Mouse (Mus musculus): ENCODE data around the gene Tcl1b3. TPM values are rescaled to one million over a fixed set of nuclear protein-coding genes. Genes with fewer than 3 reads are reported as not detected.
"Not testable (repeated sequence)": the region's sequence is repeated elsewhere in the genome, so short reads cannot be mapped to it uniquely, and the experiment has no call there.

The Tcl1b3 gene
- polyA plus RNA-seq, 1 experiment from 2014 or later: not detected

DNA sequence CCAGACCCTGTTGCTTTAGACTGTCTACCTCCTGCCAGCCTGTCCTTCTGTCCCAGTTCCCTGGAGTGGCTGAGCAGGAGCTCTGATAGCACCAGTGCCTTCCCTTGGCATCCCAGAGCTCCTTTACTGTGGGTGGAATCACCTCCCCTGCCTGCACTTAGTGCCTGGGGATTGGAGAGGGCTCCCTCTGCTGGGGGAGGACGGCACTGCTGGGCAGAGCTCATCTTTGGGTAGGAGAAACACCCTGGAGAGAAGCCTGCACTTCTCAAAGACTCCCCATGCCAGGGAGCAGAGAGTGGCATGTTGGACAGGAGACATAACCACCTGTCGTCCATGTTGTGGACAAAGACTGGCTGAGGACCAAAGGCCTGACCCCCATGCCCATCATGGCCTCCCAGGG lies 16.5 kb upstream of the Tcl1b3 start:
- H3K4me2 ChIP-seq (ENCODE audit: low read depth, low read length); H3K9me3 ChIP-seq (ENCODE audit: control insufficient read depth, low read length); H3K27me3 ChIP-seq (replicated peaks; ENCODE audit: control insufficient read depth, insufficient read depth, low read length); H3K4me3 ChIP-seq (ENCODE audit: low read depth, low read length); H3K4me1 ChIP-seq (ENCODE audit: control insufficient read depth, insufficient read depth, low read length); H3K36me3 ChIP-seq (ENCODE audit: control insufficient read depth, insufficient read depth, low read length); H3K27ac ChIP-seq (replicated peaks; ENCODE audit: low read depth, low read length); ATAC-seq (ENCODE audit: low read depth); DNase-seq (ENCODE audit: low spot score); H3K9ac ChIP-seq (ENCODE audit: low read depth, low read length): not testable (repeated sequence)
- WGBS: 41% methylated on average over 2 of the region's 2 CpGs

DNA sequence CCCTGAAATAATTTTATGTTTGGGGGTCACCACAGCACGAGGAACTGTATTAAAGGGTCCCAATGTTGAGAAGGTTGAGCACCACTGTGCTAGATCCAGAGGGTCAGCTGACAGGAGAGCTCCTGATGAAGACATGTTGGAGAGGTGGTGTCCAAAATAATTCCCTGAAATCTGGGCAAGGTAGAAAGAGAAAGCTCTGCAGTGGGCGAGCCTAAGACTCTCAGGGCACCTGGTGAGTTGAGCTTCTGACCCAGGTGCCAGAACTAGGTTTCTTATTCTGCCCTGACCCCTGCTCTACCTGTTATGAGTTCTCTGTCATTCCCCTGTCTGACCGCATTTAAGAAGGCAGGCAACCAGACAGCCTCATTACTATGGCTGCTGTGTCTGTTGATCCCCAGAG lies 14.8 kb upstream of the Tcl1b3 start, which contains the start of gene Tcl1b5:
Tcl1b5 (plus strand) TSS at position 301 of the 400 bp plus-strand sequence.
- ATAC-seq (ENCODE audit: low read depth); H3K27ac ChIP-seq (replicated peaks; ENCODE audit: low read depth, low read length); H3K4me3 ChIP-seq (ENCODE audit: low read depth, low read length); H3K36me3 ChIP-seq (ENCODE audit: control insufficient read depth, insufficient read depth, low read length); DNase-seq (ENCODE audit: low spot score); H3K4me2 ChIP-seq (ENCODE audit: low read depth, low read length); H3K4me1 ChIP-seq (ENCODE audit: control insufficient read depth, insufficient read depth, low read length); H3K9me3 ChIP-seq (ENCODE audit: control insufficient read depth, low read length); H3K9ac ChIP-seq (ENCODE audit: low read depth, low read length); H3K27me3 ChIP-seq (replicated peaks; ENCODE audit: control insufficient read depth, insufficient read depth, low read length): not testable (repeated sequence)
- WGBS: 58% methylated on average over 3 of the region's 3 CpGs

DNA sequence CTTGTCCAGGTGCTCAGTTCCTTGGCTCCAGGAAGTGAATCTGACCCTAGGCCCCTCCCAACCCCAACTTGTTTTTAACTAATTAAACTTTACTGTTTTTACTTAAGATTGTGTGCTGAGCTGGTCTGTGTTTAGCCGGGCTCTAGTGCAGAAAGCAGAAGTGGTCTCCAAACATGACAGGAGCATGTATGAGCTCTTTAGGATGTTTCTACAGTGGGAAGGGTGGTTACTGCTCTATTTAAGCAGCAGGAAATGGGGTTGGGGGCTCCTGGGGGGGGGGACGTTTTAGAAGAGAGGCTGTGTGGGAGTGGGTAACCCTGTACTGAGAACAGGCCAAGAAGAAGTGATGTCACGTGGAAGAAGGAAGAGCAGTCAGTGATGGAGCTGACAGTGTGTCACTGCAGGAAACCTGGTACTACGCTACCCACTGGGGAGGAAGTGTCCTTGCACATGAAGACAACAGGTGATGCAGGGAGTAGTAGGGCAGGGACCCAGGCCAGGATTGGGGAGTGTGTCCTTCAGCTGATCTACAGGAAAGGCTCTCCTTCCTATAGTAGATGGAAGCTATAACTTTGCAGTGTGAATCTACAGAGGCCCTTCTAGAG lies 9.7 kb upstream of the Tcl1b3 start:
- not testable (repeated sequence) for H3K27me3 ChIP-seq (replicated peaks; ENCODE audit: control insufficient read depth, insufficient read depth, low read length); H3K4me3 ChIP-seq (ENCODE audit: low read depth, low read length); H3K36me3 ChIP-seq (ENCODE audit: control insufficient read depth, insufficient read depth, low read length); H3K4me1 ChIP-seq (ENCODE audit: control insufficient read depth, insufficient read depth, low read length); DNase-seq (ENCODE audit: low spot score); H3K9me3 ChIP-seq (ENCODE audit: control insufficient read depth, low read length); H3K9ac ChIP-seq (ENCODE audit: low read depth, low read length); H3K4me2 ChIP-seq (ENCODE audit: low read depth, low read length); H3K27ac ChIP-seq (replicated peaks; ENCODE audit: low read depth, low read length); ATAC-seq (ENCODE audit: low read depth)
- 78% methylated on average over 4 of the region's 4 CpGs for WGBS

DNA sequence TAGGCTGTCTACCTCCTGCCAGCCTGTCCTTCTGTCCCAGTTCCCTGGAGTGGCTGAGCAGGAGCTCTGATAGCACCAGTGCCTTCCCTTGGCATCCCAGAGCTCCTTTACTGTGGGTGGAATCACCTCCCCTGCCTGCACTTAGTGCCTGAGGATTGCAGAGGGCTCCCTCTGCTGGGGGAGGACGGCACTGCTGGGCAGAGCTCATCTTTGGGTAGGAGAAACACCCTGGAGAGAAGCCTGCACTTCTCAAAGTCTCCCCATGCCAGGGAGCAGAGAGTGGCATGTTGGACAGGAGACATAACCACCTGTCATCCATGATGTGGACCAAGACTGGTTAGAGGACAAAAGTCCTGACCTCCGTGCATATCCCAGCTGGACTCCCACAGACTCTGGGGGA lies 1.9 kb upstream of the Tcl1b3 start:
- not testable (repeated sequence) for H3K4me3 ChIP-seq (ENCODE audit: low read depth, low read length); DNase-seq (ENCODE audit: low spot score); H3K4me2 ChIP-seq (ENCODE audit: low read depth, low read length); ATAC-seq (ENCODE audit: low read depth); H3K27ac ChIP-seq (replicated peaks; ENCODE audit: low read depth, low read length); H3K9me3 ChIP-seq (ENCODE audit: control insufficient read depth, low read length); H3K9ac ChIP-seq (ENCODE audit: low read depth, low read length); H3K36me3 ChIP-seq (ENCODE audit: control insufficient read depth, insufficient read depth, low read length); H3K27me3 ChIP-seq (replicated peaks; ENCODE audit: control insufficient read depth, insufficient read depth, low read length); H3K4me1 ChIP-seq (ENCODE audit: control insufficient read depth, insufficient read depth, low read length)
- WGBS: 39% methylated on average over 2 of the region's 2 CpGs

DNA sequence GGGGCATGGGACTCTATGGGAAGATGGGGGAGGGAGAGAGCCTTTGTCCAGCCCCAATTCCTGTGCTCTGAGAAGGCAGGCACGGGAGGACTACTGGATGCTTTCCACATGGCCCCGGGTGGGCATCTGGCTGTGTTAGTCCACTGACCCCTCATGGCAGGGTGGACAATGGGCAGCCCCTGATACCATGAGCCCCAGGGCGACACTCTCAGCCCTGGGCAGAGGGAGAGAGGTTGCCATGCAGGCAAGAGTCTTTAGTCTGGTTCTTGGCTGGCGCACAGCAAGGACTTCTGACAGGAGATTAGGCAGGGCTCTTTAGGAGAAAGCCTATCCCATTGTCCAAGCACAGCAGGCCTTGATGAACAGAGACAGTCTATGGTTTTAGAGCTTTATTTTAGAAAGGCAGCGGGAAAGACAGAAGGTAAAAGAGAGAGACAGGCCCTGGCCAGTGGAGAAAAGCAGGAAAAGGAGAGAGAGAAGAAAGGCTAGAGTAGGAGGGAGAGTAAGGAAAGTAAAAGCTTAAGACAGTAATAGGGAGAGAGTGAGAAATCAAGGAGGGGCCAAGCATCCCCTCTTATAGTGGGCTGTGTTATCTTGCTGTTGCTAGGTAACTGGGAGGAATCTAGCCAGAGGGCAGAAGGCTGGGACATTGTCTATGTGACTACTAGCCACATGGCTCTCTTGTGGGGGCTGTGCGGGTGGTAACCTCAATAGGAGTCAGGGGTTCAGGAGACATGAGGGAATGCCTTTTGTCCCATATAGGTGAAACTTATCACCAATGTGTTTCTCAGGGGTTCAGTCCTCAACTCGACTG lies 9.0 kb downstream of the Tcl1b3 start:
- H3K9me3 ChIP-seq (ENCODE audit: control insufficient read depth, low read length); H3K9ac ChIP-seq (ENCODE audit: low read depth, low read length); H3K27ac ChIP-seq (replicated peaks; ENCODE audit: low read depth, low read length); H3K27me3 ChIP-seq (replicated peaks; ENCODE audit: control insufficient read depth, insufficient read depth, low read length); ATAC-seq (ENCODE audit: low read depth); DNase-seq (ENCODE audit: low spot score); H3K36me3 ChIP-seq (ENCODE audit: control insufficient read depth, insufficient read depth, low read length); H3K4me2 ChIP-seq (ENCODE audit: low read depth, low read length); H3K4me1 ChIP-seq (ENCODE audit: control insufficient read depth, insufficient read depth, low read length); H3K4me3 ChIP-seq (ENCODE audit: low read depth, low read length): not testable (repeated sequence)
- 44% methylated on average over 7 of the region's 7 CpGs for WGBS

DNA sequence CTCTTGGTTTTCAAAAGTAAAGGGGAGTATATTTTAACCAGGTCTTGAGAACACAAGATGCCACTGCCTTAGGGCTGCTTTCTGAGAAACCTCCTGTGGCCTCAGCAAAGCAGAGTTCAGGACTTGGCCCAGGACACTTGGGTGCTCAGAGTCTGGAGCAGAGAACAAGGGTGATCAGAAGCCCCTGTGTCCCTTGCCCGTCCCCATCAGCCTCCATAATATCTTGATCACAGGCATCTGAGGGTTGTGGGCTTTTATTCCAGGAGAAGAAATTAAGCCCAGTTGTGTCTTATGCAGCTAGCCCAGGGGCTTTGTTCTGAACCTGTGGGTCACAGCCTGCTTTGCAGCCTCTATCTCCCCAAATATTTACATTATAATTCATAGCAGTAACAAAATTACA lies 10.8 kb downstream of the Tcl1b3 start, which contains the start of gene Tcl1b4:
Tcl1b4 (plus strand) TSS at position 301 of the 400 bp plus-strand sequence.
- not testable (repeated sequence) for H3K4me3 ChIP-seq (ENCODE audit: low read depth, low read length); H3K36me3 ChIP-seq (ENCODE audit: control insufficient read depth, insufficient read depth, low read length); H3K4me2 ChIP-seq (ENCODE audit: low read depth, low read length); H3K4me1 ChIP-seq (ENCODE audit: control insufficient read depth, insufficient read depth, low read length); ATAC-seq (ENCODE audit: low read depth); H3K9me3 ChIP-seq (ENCODE audit: control insufficient read depth, low read length); H3K27ac ChIP-seq (replicated peaks; ENCODE audit: low read depth, low read length); DNase-seq (ENCODE audit: low spot score); H3K27me3 ChIP-seq (replicated peaks; ENCODE audit: control insufficient read depth, insufficient read depth, low read length); H3K9ac ChIP-seq (ENCODE audit: low read depth, low read length)
- 71% methylated on average over 1 of the region's 1 CpGs for WGBS

DNA sequence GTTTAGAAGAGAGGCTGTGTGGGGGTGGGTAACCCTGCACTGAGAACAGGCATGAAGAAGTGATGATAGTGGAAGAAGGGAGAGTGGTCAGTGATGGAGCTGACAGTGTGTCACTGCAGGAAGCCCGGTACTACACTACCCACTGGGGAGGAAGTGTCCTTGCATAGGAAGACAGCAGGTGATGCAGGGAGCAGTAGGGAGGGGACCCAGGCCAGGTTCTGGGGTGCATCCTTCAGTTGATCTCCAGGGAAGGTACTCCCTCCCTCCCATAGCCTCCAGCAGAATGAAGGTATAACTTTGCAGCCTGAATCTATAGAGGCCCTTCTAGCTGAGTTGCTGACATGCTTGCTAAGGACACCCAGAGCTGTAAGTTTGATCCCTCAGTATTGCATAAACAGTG lies 16.2 kb downstream of the Tcl1b3 start:
- Histone ChIP-seq H3K4me2 (ENCODE audit: low read depth, low read length) (no peak overlapping the region), H3K27me3 (replicated peaks; ENCODE audit: control insufficient read depth, insufficient read depth, low read length) (no peaks in the 10 kb centered on the region), H3K9me3 (ENCODE audit: control insufficient read depth, low read length) (no peaks in the 10 kb centered on the region), H3K9ac (ENCODE audit: low read depth, low read length) (no peak overlapping the region), H3K36me3 (ENCODE audit: control insufficient read depth, insufficient read depth, low read length) (no peaks in the 10 kb centered on the region), H3K4me3 (ENCODE audit: low read depth, low read length) (no peak overlapping the region), H3K27ac (replicated peaks; ENCODE audit: low read depth, low read length) (no peak overlapping the region), H3K4me1 (ENCODE audit: control insufficient read depth, insufficient read depth, low read length) (no peaks in the 10 kb centered on the region)
- no peak for DNase-seq (ENCODE audit: low spot score)
- no peak for ATAC-seq (ENCODE audit: low read depth)
- WGBS: 60% methylated on average over 1 of the region's 1 CpGs

DNA sequence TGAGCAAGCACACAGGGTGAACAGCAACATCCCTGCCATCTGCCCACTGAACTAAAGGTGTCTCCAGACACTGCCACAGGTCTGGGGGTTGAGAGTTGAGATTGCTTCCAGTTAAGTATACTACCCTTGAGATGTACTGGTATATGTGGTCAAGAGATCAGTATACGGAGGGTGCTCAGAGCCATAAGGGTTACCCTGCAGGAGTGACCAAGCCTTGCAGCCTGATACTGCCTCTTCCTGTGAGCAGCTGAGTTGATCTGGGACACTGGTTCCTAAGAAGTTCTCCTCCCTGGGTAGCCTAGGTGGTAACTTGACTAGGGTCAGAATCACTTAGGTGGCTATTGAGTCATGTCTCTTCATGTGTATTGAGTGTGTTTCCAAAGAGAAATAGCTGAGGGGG lies 17.6 kb downstream of the Tcl1b3 start:
- Histone ChIP-seq H3K4me2 (ENCODE audit: low read depth, low read length) (no peak overlapping the region), H3K27me3 (replicated peaks; ENCODE audit: control insufficient read depth, insufficient read depth, low read length) (no peaks in the 10 kb centered on the region), H3K4me3 (ENCODE audit: low read depth, low read length) (no peak overlapping the region), H3K9ac (ENCODE audit: low read depth, low read length) (no peak overlapping the region), H3K4me1 (ENCODE audit: control insufficient read depth, insufficient read depth, low read length) (no peaks in the 10 kb centered on the region), H3K36me3 (ENCODE audit: control insufficient read depth, insufficient read depth, low read length) (no peaks in the 10 kb centered on the region), H3K9me3 (ENCODE audit: control insufficient read depth, low read length) (no peaks in the 10 kb centered on the region), H3K27ac (replicated peaks; ENCODE audit: low read depth, low read length) (no peak overlapping the region)
- DNase-seq (ENCODE audit: low spot score) (no peak), ATAC-seq (ENCODE audit: low read depth) (no peak)
- WGBS: 86% methylated on average over 1 of the region's 1 CpGs

DNA sequence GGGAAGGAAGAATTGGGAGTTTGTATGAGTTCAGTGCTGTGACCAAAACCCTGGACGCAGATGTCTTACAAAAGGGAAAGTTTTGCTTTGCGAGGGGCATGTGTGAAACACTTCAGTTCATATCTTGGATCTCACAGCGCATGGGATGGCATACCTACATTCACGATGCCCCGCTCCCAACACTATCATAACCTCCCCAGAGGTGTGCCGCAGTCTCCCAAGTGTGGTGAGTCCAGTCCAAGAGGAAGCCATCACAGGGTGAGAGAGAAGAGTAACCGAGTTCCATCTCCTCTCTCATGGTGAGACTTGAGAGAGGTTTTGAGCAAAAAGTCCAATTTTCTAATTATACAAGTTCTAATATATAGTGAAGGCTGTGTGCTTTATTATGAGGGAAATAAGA lies 18.4 kb downstream of the Tcl1b3 start:
- no peak for ATAC-seq (ENCODE audit: low read depth)
- Histone ChIP-seq H3K4me3 (ENCODE audit: low read depth, low read length) (no peak overlapping the region), H3K4me1 (ENCODE audit: control insufficient read depth, insufficient read depth, low read length) (no peaks in the 10 kb centered on the region), H3K4me2 (ENCODE audit: low read depth, low read length) (no peak overlapping the region), H3K27me3 (replicated peaks; ENCODE audit: control insufficient read depth, insufficient read depth, low read length) (no peaks in the 10 kb centered on the region), H3K27ac (replicated peaks; ENCODE audit: low read depth, low read length) (no peak overlapping the region), H3K36me3 (ENCODE audit: control insufficient read depth, insufficient read depth, low read length) (no peaks in the 10 kb centered on the region), H3K9me3 (ENCODE audit: control insufficient read depth, low read length) (no peaks in the 10 kb centered on the region), H3K9ac (ENCODE audit: low read depth, low read length) (no peak overlapping the region)
- DNase-seq (ENCODE audit: low spot score): no peak
- WGBS: 90% methylated on average over 7 of the region's 7 CpGs
